Mouse (Mus musculus): ENCODE data around the gene Htra2. TPM values are rescaled to one million over a fixed set of nuclear protein-coding genes. Genes with fewer than 3 reads are reported as not detected.

Htra2 gene
- total RNA-seq, 2 experiments from 2014 or later, result 82.3 to 128 TPM

- peak; percentile 30; the same call in 1 of the 2 replicates for ATAC-seq (replicated peaks; ENCODE audit: poor library complexity)
Measured at GRCm38 (mm10) chr6:83010010-83010409, 45.1 kb downstream of the Htra2 start.

GRCm38 (mm10) chr6:83008659-83009058 lies 46.4 kb downstream of the Htra2 start:
- ATAC-seq (replicated peaks; ENCODE audit: poor library complexity), result peak; percentile 25

- ATAC-seq (replicated peaks; ENCODE audit: poor library complexity), result peak; percentile 62
Measured at GRCm38 (mm10) chr6:83006114-83006513, 49.0 kb downstream of the Htra2 start.

- no peak for ATAC-seq (replicated peaks; ENCODE audit: poor library complexity)
Measured at GRCm38 (mm10) chr6:83005444-83006011, 49.5 kb downstream of the Htra2 start.

GRCm38 (mm10) chr6:83004872-83005271 lies 50.2 kb downstream of the Htra2 start:
- peak; percentile 78 for ATAC-seq (replicated peaks; ENCODE audit: poor library complexity)

GRCm38 (mm10) chr6:83004309-83004708 lies 50.8 kb downstream of the Htra2 start:
- no peak for ATAC-seq (replicated peaks; ENCODE audit: poor library complexity)

GRCm38 (mm10) chr6:83003850-83004249 lies 51.2 kb downstream of the Htra2 start:
- no peak for ATAC-seq (replicated peaks; ENCODE audit: poor library complexity)

- ATAC-seq (replicated peaks; ENCODE audit: poor library complexity), result no peak
Measured at GRCm38 (mm10) chr6:83003082-83003481, 52.0 kb downstream of the Htra2 start.

Other genes starting within 250 kb of the Htra2 start
- gene Sema4f, start 115.5 kb downstream of the Htra2 start, total RNA-seq (2015), result 0.15 and 0.27 TPM in 2 replicates
- 0.04 and 0.17 TPM in 2 replicates for gene Sema4f, start 115.5 kb downstream of the Htra2 start, total RNA-seq (2017)
- gene M1ap, start 108.4 kb downstream of the Htra2 start, total RNA-seq (2015), result 5.0 and 8.0 TPM in 2 replicates
- 5.1 and 5.9 TPM in 2 replicates for gene M1ap, start 108.4 kb downstream of the Htra2 start, total RNA-seq (2017)
- 6.5 and 6.8 TPM in 2 replicates for gene Dok1, start 21.8 kb downstream of the Htra2 start, total RNA-seq (2015)
- gene Dok1, start 21.8 kb downstream of the Htra2 start, total RNA-seq (2017), result 14.1 and 18.2 TPM in 2 replicates
- 0.59 and 1.4 TPM in 2 replicates for gene Loxl3, start 21.1 kb downstream of the Htra2 start, total RNA-seq (2015)
- gene Loxl3, start 21.1 kb downstream of the Htra2 start, total RNA-seq (2017), result 1.0 and 1.7 TPM in 2 replicates
- 135 and 178 TPM in 2 replicates for gene Aup1, start 752 bp downstream of the Htra2 start, total RNA-seq (2015)
- gene Aup1, start 752 bp downstream of the Htra2 start, total RNA-seq (2017), result 112 and 133 TPM in 2 replicates
- gene Dqx1, start 2.6 kb upstream of the Htra2 start, total RNA-seq (2015), result 1.2 and 1.7 TPM in 2 replicates
- 0.75 and 1.0 TPM in 2 replicates for gene Dqx1, start 2.6 kb upstream of the Htra2 start, total RNA-seq (2017)
- not detected in 2 replicates for gene Tlx2, start 15.0 kb upstream of the Htra2 start, total RNA-seq (2015)
- gene Tlx2, start 15.0 kb upstream of the Htra2 start, total RNA-seq (2017), result not detected in 2 replicates
- gene Pcgf1, start 22.6 kb upstream of the Htra2 start, total RNA-seq (2015), result 26.5 and 27.2 TPM in 2 replicates
- 15.3 and 20.4 TPM in 2 replicates for gene Pcgf1, start 22.6 kb upstream of the Htra2 start, total RNA-seq (2017)
- gene Lbx2, start 31.1 kb upstream of the Htra2 start, total RNA-seq (2015), result not detected in 2 replicates
- not detected in 2 replicates for gene Lbx2, start 31.1 kb upstream of the Htra2 start, total RNA-seq (2017)
- 0.20 and 0.79 TPM in 2 replicates for gene Ccdc142, start 46.3 kb upstream of the Htra2 start, total RNA-seq (2015)
- 0.58 and 1.6 TPM in 2 replicates for gene Ccdc142, start 46.3 kb upstream of the Htra2 start, total RNA-seq (2017)
- gene Gm42688, start 46.3 kb upstream of the Htra2 start, total RNA-seq (2015), result 1.5 and 1.6 TPM in 2 replicates
- gene Gm42688, start 46.3 kb upstream of the Htra2 start, total RNA-seq (2017), result 2.7 and 3.0 TPM in 2 replicates
- 53.6 and 60.8 TPM in 2 replicates for gene Mrpl53, start 53.8 kb upstream of the Htra2 start, total RNA-seq (2015)
- 19.5 and 29.2 TPM in 2 replicates for gene Mrpl53, start 53.8 kb upstream of the Htra2 start, total RNA-seq (2017)
- gene Mogs, start 60.2 kb upstream of the Htra2 start, total RNA-seq (2015), result 54.6 and 69.0 TPM in 2 replicates
- gene Mogs, start 60.2 kb upstream of the Htra2 start, total RNA-seq (2017), result 122 and 130 TPM in 2 replicates
- gene Wbp1, start 66.3 kb upstream of the Htra2 start, total RNA-seq (2015), result 25.8 and 27.8 TPM in 2 replicates
- gene Wbp1, start 66.3 kb upstream of the Htra2 start, total RNA-seq (2017), result 85.0 and 96.7 TPM in 2 replicates
- 20.7 and 24.4 TPM in 2 replicates for gene Ino80b, start 70.2 kb upstream of the Htra2 start, total RNA-seq (2015)
- 35.5 and 44.4 TPM in 2 replicates for gene Ino80b, start 70.2 kb upstream of the Htra2 start, total RNA-seq (2017)
- 1.9 and 2.4 TPM in 2 replicates for gene Rtkn, start 80.2 kb upstream of the Htra2 start, total RNA-seq (2015)
- gene Rtkn, start 80.2 kb upstream of the Htra2 start, total RNA-seq (2017), result 2.2 and 2.4 TPM in 2 replicates
- 0.57 TPM in 1 of 2 replicates, not detected in the other for gene Wdr54, start 101.1 kb upstream of the Htra2 start, total RNA-seq (2015)
- under 0.01 and 0.14 TPM in 2 replicates for gene Wdr54, start 101.1 kb upstream of the Htra2 start, total RNA-seq (2017)
- gene 1700003E16Rik, start 101.1 kb upstream of the Htra2 start, total RNA-seq (2015), result not detected in 2 replicates
- not detected in 2 replicates for gene 1700003E16Rik, start 101.1 kb upstream of the Htra2 start, total RNA-seq (2017)
- 50.8 and 51.4 TPM in 2 replicates for gene Dctn1, start 110.6 kb upstream of the Htra2 start, total RNA-seq (2015)
- gene Dctn1, start 110.6 kb upstream of the Htra2 start, total RNA-seq (2017), result 85.9 and 86.2 TPM in 2 replicates
- 0.10 TPM in 1 of 2 replicates, not detected in the other for gene Slc4a5, start 164.6 kb upstream of the Htra2 start, total RNA-seq (2015)
- under 0.01 TPM in 1 of 2 replicates, not detected in the other for gene Slc4a5, start 164.6 kb upstream of the Htra2 start, total RNA-seq (2017)